Mouse (Mus musculus): ENCODE data around the gene Gm14434. TPM values are rescaled to one million over a fixed set of nuclear protein-coding genes. Genes with fewer than 3 reads are reported as not detected.
"Not testable (repeated sequence)": the region's sequence is repeated elsewhere in the genome, so short reads cannot be mapped to it uniquely, and the experiment has no call there.

Gene Gm14434
- total RNA-seq (2015; ENCODE audit: low replicate concordance) (6.7 TPM in 1 of 2 replicates, not detected in the other), total RNA-seq (2017; ENCODE audit: low replicate concordance) (5.9 TPM in 1 of 2 replicates, not detected in the other)

GRCm38 (mm10) chr2:176486683-176487082 is at the start of gene Gm14434:
TSS of gene Gm14434 (minus strand) at chr2:176486783.
- not testable (repeated sequence) for ATAC-seq (replicated peaks; ENCODE audit: low FRiP score, poor library complexity, severe bottlenecking)

- ATAC-seq (replicated peaks; ENCODE audit: low FRiP score, poor library complexity, severe bottlenecking): not testable (repeated sequence)
Measured at GRCm38 (mm10) chr2:176520756-176521155, 34.2 kb upstream of the Gm14434 start, which contains the start of gene Zfp967. TSS of gene Zfp967 (plus strand) at chr2:176521056.

DNA sequence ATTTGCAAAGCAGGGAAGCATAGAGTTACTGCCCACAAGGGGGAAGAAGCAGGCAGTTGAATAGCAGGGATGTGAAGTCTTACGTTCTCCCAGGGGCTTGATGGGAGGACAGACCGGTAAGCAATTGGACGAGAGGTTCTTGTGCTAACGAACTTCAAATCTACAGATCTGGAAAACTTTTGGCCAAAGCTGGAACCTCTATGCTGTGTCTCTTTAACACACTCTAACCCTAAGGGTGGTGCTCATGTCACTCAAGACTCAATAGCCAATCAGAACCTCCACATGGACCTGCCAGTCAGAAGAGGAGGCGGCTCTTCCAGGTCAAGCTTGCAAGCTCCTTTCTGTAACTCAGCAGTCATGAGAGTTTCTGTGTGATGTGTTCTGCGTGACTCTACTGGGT is 63.3 kb downstream of the Gm14434 start, which contains the start of gene Gm14435:
Gm14435 (plus strand) TSS at position 301 of the 400 bp plus-strand sequence.
- not testable (repeated sequence) for ATAC-seq (replicated peaks; ENCODE audit: low FRiP score, poor library complexity, severe bottlenecking)

Other genes starting within 250 kb of the Gm14434 start
- not detected in 2 replicates for gene Gm11009, start 167.3 kb downstream of the Gm14434 start, total RNA-seq (2015; ENCODE audit: low replicate concordance)
- gene Gm11009, start 167.3 kb downstream of the Gm14434 start, total RNA-seq (2017; ENCODE audit: low replicate concordance): not detected in 2 replicates
- gene Gm14435, start 63.2 kb downstream of the Gm14434 start, total RNA-seq (2015; ENCODE audit: low replicate concordance): not detected in 2 replicates
- not detected in 2 replicates for gene Gm14435, start 63.2 kb downstream of the Gm14434 start, total RNA-seq (2017; ENCODE audit: low replicate concordance)
- gene Zfp967, start 34.3 kb upstream of the Gm14434 start, total RNA-seq (2015; ENCODE audit: low replicate concordance): 4.6 TPM in 1 of 2 replicates, not detected in the other
- gene Zfp967, start 34.3 kb upstream of the Gm14434 start, total RNA-seq (2017; ENCODE audit: low replicate concordance): not detected in 2 replicates
- gene Gm14308, start 149.6 kb upstream of the Gm14434 start, total RNA-seq (2015; ENCODE audit: low replicate concordance): not detected in 2 replicates
- not detected in 2 replicates for gene Gm14308, start 149.6 kb upstream of the Gm14434 start, total RNA-seq (2017; ENCODE audit: low replicate concordance)
- 3.8 TPM in 1 of 2 replicates, not detected in the other for gene Zfp973, start 183.7 kb upstream of the Gm14434 start, total RNA-seq (2015; ENCODE audit: low replicate concordance)
- gene Zfp973, start 183.7 kb upstream of the Gm14434 start, total RNA-seq (2017; ENCODE audit: low replicate concordance): 0.38 and 2.4 TPM in 2 replicates
- not detected in 2 replicates for gene Gm14305, start 221.5 kb upstream of the Gm14434 start, total RNA-seq (2015; ENCODE audit: low replicate concordance)
- gene Gm14305, start 221.5 kb upstream of the Gm14434 start, total RNA-seq (2017; ENCODE audit: low replicate concordance): 0.39 and 4.7 TPM in 2 replicates